Mouse (Mus musculus) cerebellum, adult 2 months (tissue): Measurements from ENCODE around the gene Olfr1180.

Experiments used
- CTCF ChIP-seq: fragments of 200-500 bp; IDR thresholded peaks from 2 replicates; pipeline ENCODE4 v1.5.1; 2011; ENCODE audit warnings: low read depth, mild to moderate bottlenecking, control low read depth, low read length, moderate library complexity, borderline replicate concordance; ENCODE audit not compliant: insufficient read depth
- POLR2A ChIP-seq: fragments of 200-500 bp; IDR thresholded peaks from 2 replicates; pipeline ENCODE4 v1.6.1; 2011; ENCODE audit warnings: low read length, control low read depth, borderline replicate concordance; ENCODE audit not compliant: insufficient read depth

DNA sequence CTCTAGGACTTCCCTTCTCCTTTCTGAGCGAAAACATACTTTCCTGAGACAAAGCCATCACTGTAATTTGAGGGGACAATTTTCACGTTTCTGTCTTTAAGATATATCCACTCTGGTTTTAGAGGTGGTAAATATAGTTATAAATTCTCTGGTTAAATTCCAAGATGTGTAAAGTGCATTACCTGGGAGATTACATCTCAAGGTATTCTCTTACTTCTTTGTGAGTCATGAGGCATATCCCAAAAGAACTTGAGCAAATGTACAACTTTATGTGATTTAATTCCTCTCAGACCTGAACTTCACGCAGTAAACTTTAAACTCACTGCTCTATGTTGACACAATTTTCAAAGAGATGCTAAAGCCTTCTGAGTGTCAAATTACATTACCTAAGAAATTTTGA lies 12.6 kb downstream of the Olfr1180 start, which contains the start of gene Olfr1179:
- no peak for TF ChIP-seq POLR2A
- no peak for TF ChIP-seq CTCF
